Mouse (Mus musculus) leukemia stem cell, adult 10-12 weeks (primary cell): ENCODE results near the gene Thoc2. TPM values are rescaled to one million over a fixed set of nuclear protein-coding genes. Genes with fewer than 3 reads are reported as not detected.

Source experiments
- polyA plus RNA-seq: library from polyadenylated mRNA; stranded (reverse); fragments of >175 nt; gene quantifications from 2 replicates; pipeline ENCODE4 v1.2.3, GENCODE M21; 2012; ENCODE audit warnings: low replicate concordance

Thoc2 gene
- polyA plus RNA-seq: 1.1 and 4.4 TPM in 2 replicates

DNA sequence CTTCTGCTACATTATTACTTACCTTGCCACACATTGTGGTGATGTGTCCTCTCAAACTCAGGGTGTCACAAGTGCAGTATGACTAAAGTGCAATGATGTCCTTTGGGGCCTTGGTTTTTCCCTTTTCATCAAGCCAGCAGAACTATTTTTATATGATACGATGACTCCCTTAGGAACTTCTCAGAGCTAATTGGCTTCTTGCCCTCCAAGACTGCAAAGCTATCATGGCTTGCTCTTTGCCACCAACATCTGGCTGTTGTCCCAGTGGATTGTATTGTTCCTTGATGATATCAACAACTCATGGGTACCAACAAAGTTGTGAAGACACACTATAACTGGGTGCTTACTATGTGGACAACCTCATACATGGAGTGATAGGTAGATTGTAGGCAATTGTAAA lies at the start of gene Thoc2:
TSS of gene Thoc2 (minus strand) at position 101 of the 400 bp plus-strand sequence.

Other genes with a start within 250 kb of the Thoc2 start
- gene Xiap, start 139.0 kb upstream of the Thoc2 start, polyA plus RNA-seq: 46.7 and 57.6 TPM in 2 replicates
- gene Stag2, start 228.6 kb upstream of the Thoc2 start, polyA plus RNA-seq: 4.3 and 8.5 TPM in 2 replicates